Mouse (Mus musculus): Measurements from ENCODE around the gene Galnt17. TPM values are rescaled to one million over a fixed set of nuclear protein-coding genes. Genes with fewer than 3 reads are reported as not detected.
A peak's percentile ranks its signal among the peaks of the same experiment; 100 is the strongest.

The Galnt17 gene
- total and polyA plus RNA-seq, 3 experiments, result 2.5 to 6.4 (median 2.9) TPM

- DNase-seq, result no peak
These were observed 381.0 kb downstream of the Galnt17 start for GRCm38 (mm10) chr5:130927138-130927793.

- no peak for DNase-seq
These were observed 382.6 kb downstream of the Galnt17 start for GRCm38 (mm10) chr5:130925681-130926080.

- no peak for DNase-seq
These were observed 384.0 kb downstream of the Galnt17 start for GRCm38 (mm10) chr5:130924245-130924827.

- no peak for DNase-seq
These were observed 388.3 kb downstream of the Galnt17 start for GRCm38 (mm10) chr5:130919969-130920368.

- no peak for DNase-seq
These were observed 393.7 kb downstream of the Galnt17 start for GRCm38 (mm10) chr5:130914606-130915005.

- no peak for DNase-seq
These were observed 396.7 kb downstream of the Galnt17 start for GRCm38 (mm10) chr5:130911551-130911950.

- DNase-seq, result no peak
These were observed 406.6 kb downstream of the Galnt17 start for GRCm38 (mm10) chr5:130901736-130902135.

GRCm38 (mm10) chr5:130895991-130896390 is 412.3 kb downstream of the Galnt17 start:
- DNase-seq, result no peak

GRCm38 (mm10) chr5:130891735-130892134 is 416.6 kb downstream of the Galnt17 start:
- no peak for DNase-seq

GRCm38 (mm10) chr5:130880331-130880730 is 428.0 kb downstream of the Galnt17 start:
- no peak for DNase-seq

- no peak for DNase-seq
These were observed 432.9 kb downstream of the Galnt17 start for GRCm38 (mm10) chr5:130875391-130875790.

GRCm38 (mm10) chr5:130871086-130871485 is 437.2 kb downstream of the Galnt17 start:
- no peak for DNase-seq

GRCm38 (mm10) chr5:130869869-130870268 is 438.4 kb downstream of the Galnt17 start:
- no peak for DNase-seq

GRCm38 (mm10) chr5:130862302-130862701 is 446.0 kb downstream of the Galnt17 start:
- peak; percentile 9 for DNase-seq

GRCm38 (mm10) chr5:130859736-130860135 is 448.6 kb downstream of the Galnt17 start:
- DNase-seq, result no peak

- no peak for DNase-seq
These were observed 449.6 kb downstream of the Galnt17 start for GRCm38 (mm10) chr5:130858706-130859105.

- DNase-seq, result peak; percentile 15
These were observed 450.1 kb downstream of the Galnt17 start for GRCm38 (mm10) chr5:130858148-130858547.

GRCm38 (mm10) chr5:130854430-130854829 is 453.9 kb downstream of the Galnt17 start:
- DNase-seq, result no peak

- peak; percentile 81 for DNase-seq
These were observed 454.9 kb downstream of the Galnt17 start for GRCm38 (mm10) chr5:130853371-130853770.

GRCm38 (mm10) chr5:130852182-130852581 is 456.1 kb downstream of the Galnt17 start:
- DNase-seq, result no peak

GRCm38 (mm10) chr5:130849610-130850009 is 458.7 kb downstream of the Galnt17 start:
- no peak for DNase-seq

- DNase-seq, result no peak
These were observed 459.7 kb downstream of the Galnt17 start for GRCm38 (mm10) chr5:130848562-130848961.

- no peak for DNase-seq
These were observed 482.5 kb downstream of the Galnt17 start for GRCm38 (mm10) chr5:130825797-130826196.

Data from adrenal gland, adult 2 months (tissue).